Mouse (Mus musculus) forebrain, embryonic 15.5 days (tissue): ENCODE data around the gene Abhd14a. TPM values are rescaled to one million over a fixed set of nuclear protein-coding genes. Genes with fewer than 3 reads are reported as not detected.

Experiments
- ATAC-seq: fragments of 200-750 bp; cut with Nextera tagmentation; replicated peaks from 2 replicates; pipeline ENCODE4 v1.8.0; 2017; ENCODE audit warnings: mild to moderate bottlenecking, moderate TSS enrichment, moderate library complexity
- H3K27ac ChIP-seq: fragments of 300-500 bp; sonication (generic); replicated peaks from 2 replicates; pipeline ENCODE4 v1.5.1; 2015; ENCODE audit warnings: mild to moderate bottlenecking, inconsistent platforms
- H3K27me3 ChIP-seq: fragments of 300-500 bp; sonication (generic); 2 replicates; pipeline ENCODE4 v1.6.1; 2015; ENCODE audit warnings: inconsistent platforms
- H3K36me3 ChIP-seq: fragments of 300-500 bp; sonication (generic); 2 replicates; pipeline ENCODE4 v1.6.1; 2015; ENCODE audit warnings: mild to moderate bottlenecking, inconsistent platforms
- H3K4me1 ChIP-seq: fragments of 300-500 bp; sonication (generic); 2 replicates; pipeline ENCODE4 v1.6.1; 2015; ENCODE audit warnings: inconsistent platforms
- H3K4me2 ChIP-seq: fragments of 300-500 bp; sonication (generic); replicated peaks from 2 replicates; pipeline ENCODE4 v1.6.1; 2015; ENCODE audit warnings: mild to moderate bottlenecking, inconsistent platforms
- H3K4me3 ChIP-seq: fragments of 300-500 bp; sonication (generic); 2 replicates; pipeline ENCODE4 v1.5.1; 2015; ENCODE audit warnings: mild to moderate bottlenecking, inconsistent platforms
- H3K9ac ChIP-seq: fragments of 300-500 bp; sonication (generic); replicated peaks from 2 replicates; pipeline ENCODE4 v1.6.1; 2015; ENCODE audit warnings: mild to moderate bottlenecking, inconsistent platforms
- H3K9me3 ChIP-seq: fragments of 300-500 bp; sonication (generic); 2 replicates; pipeline ENCODE4 v1.6.1; 2016; ENCODE audit warnings: inconsistent platforms
- WGBS: fragments of 180-500 bp; shearing (Covaris S2); methylation state at CpG from one replicate; pipeline ENCODE4 v1.1.7; 2015; ENCODE audit warnings: mixed read lengths; 5-methylcytosine and 5-hydroxymethylcytosine counted together
- polyA plus RNA-seq: library from polyadenylated mRNA; unstranded; fragments of >200 nt; fragmentation: Nextera tagmentation; extraction: Ambion mirVana; gene quantifications from 2 replicates; pipeline ENCODE4 v1.2.1, GENCODE M21; 2015

The Abhd14a gene
- polyA plus RNA-seq, 1 experiment from 2014 or later, result 68.5 TPM

DNA sequence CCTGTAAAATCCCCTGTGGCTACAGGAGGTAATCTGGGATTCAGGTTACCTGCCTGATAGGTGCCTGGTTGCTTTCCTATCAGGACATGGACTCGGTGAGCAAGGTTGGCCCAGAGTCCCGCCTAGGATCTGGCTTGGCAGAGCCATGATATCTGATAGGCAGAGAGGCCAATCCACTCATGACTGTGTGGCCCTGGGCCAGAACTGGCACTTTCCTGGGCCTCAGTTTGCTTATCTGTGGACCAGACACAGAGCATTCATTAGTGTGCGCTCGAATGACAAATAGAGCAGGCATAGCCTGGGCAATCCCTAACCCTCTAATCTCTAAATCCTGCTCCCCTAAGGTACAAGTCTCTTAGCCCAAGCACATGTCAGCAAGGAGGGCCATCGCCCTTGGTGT is 45.3 kb downstream of the Abhd14a start:
- Histone ChIP-seq H3K27ac (no peak overlapping the region), H3K9me3 (no peaks in the 10 kb centered on the region), H3K4me2 (no peak overlapping the region), H3K9ac (no peak overlapping the region), H3K4me1 (peaks cover 4% of the 10 kb centered on the region; the same call in 1 of the 2 replicates), H3K36me3 (no peaks in the 10 kb centered on the region), H3K4me3 (no peak overlapping the region), H3K27me3 (no peaks in the 10 kb centered on the region)
- no peak for ATAC-seq
- 84% methylated on average over 5 of the region's 5 CpGs for WGBS

GRCm38 (mm10) chr9:106399808-106400207 is 47.7 kb downstream of the Abhd14a start:
- peaks cover 6% of the 10 kb centered on the region; the same call in 1 of the 2 replicates for H3K4me1 ChIP-seq
- ATAC-seq, result no peak
- H3K9me3 ChIP-seq, result no peaks in the 10 kb centered on the region
- no peaks in the 10 kb centered on the region for H3K36me3 ChIP-seq
- WGBS, result 79% methylated on average over 3 of the region's 3 CpGs
- H3K27me3 ChIP-seq, result no peaks in the 10 kb centered on the region
- no peak overlapping the region for H3K4me3 ChIP-seq
- no peak overlapping the region for H3K4me2 ChIP-seq
- no peak overlapping the region for H3K9ac ChIP-seq
- no peak overlapping the region for H3K27ac ChIP-seq

DNA sequence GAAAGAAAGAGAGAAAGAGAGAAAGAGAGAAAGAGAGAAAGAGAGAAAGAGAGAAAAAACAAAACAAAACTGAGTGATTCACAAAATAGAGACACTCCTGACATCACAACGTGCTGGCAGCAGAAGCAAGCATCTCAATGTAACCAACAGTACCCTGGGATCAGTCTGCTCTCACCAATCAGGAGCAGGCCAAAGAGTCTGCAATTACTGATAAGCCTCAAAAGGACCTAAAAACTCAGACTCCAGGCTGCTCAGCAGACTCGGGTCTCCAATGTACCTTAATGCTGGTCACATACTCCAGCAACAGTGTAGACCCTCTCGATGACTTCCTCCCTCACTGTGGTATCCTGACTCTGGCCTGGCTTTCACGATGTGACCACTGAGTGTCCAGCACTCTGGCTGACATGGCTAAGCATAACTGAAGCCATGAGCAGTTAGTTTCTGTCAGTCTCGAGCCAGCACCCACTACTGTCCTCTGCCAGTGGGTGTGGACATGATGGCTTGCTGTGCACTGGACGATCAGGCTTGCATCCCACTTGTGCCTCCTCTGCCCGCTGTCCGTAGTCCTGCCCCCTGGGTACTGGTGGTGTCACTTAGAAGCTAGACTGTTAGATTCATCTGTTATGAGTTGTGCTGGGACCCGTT is 48.7 kb downstream of the Abhd14a start:
- 84% methylated on average over 9 of the region's 9 CpGs for WGBS
- Histone ChIP-seq H3K9me3 (no peaks in the 10 kb centered on the region), H3K4me3 (no peak overlapping the region), H3K36me3 (no peaks in the 10 kb centered on the region), H3K27me3 (no peaks in the 10 kb centered on the region), H3K9ac (no peak overlapping the region), H3K27ac (no peak overlapping the region), H3K4me1 (peaks cover 13% of the 10 kb centered on the region; the same call in 1 of the 2 replicates), H3K4me2 (no peak overlapping the region)
- ATAC-seq, result no peak

DNA sequence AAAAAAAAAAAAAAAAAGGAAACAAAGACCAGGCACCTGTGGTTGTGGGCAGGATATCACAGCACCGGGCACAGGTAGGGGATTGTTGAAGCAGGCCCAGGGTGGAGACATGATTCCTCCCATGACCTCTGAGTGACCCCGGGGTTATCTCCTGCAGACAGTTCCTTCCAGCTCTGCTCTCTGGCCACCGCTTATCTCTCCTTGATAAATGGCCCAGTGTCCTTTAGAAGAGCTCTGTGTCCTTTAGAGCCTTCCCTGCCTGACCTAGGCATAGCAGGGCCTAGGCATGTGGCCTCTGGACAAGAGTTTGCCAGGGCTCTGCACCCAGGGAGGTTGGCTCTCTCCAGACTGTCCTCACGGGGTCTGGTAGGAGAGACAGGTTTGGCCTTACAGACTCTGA is 49.7 kb downstream of the Abhd14a start:
- Histone ChIP-seq H3K4me3 (no peak overlapping the region), H3K27ac (no peak overlapping the region), H3K4me1 (peaks cover 17% of the 10 kb centered on the region; the same call in 1 of the 2 replicates), H3K27me3 (no peaks in the 10 kb centered on the region), H3K9ac (no peak overlapping the region), H3K4me2 (no peak overlapping the region), H3K9me3 (no peaks in the 10 kb centered on the region), H3K36me3 (no peaks in the 10 kb centered on the region)
- 89% methylated on average over 4 of the region's 4 CpGs for WGBS
- no peak for ATAC-seq

DNA sequence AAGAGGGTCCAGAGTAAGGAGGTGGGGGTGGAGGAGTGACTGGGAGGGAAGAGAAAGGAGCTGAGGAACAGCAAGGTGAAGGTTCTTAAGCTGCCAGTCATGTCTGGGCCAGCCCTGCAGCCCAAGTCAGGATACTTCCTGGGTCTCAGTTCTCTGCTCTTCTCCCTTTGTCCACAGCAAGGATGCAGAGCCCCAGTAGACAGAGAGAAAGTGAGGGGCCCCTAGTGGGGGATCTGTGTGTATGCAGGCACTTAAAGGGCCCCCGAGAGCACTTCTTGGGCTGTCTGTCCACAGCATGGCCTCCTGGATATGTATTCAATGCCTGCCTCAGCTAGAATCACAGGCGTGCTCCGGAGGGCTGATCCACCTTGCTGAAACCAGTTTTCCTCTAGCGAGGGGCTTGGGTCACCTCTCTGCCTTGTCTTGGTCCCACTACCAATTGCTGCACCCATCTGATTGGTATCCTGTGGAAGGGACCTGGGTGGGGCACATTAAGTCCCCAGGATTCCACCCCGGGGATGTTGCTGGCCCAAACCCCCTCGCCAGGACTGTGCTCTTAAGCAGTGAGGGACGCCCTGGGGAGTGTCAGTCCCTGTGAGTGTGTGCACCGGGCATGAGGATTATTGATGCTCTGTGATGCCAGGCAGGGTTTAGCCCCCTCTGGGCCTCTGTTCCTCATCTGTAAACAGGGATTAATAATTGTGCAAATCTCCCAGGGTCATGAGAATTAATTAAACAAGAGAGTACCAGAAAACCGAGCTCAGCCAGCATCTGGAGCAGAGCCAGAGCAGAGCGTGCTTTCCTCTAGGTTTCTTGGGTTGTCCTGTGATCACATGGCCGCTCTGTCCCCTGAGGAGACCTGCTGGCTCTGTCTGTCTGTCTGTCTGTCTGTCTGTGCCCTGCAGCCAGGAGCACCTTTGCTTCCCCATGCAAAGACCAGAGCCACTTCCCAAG is 52.6 kb downstream of the Abhd14a start:
- no peaks in the 10 kb centered on the region for H3K27me3 ChIP-seq
- H3K4me3 ChIP-seq, result no peak overlapping the region
- H3K9me3 ChIP-seq, result no peaks in the 10 kb centered on the region
- peak; percentile 32; the same call in 1 of the 2 replicates for ATAC-seq
- no peak overlapping the region for H3K9ac ChIP-seq
- WGBS, result 25% methylated on average over 11 of the region's 11 CpGs
- no peaks in the 10 kb centered on the region for H3K36me3 ChIP-seq
- no peak overlapping the region for H3K27ac ChIP-seq
- no peak overlapping the region for H3K4me2 ChIP-seq
- peaks cover 22% of the 10 kb centered on the region; the same call in 1 of the 2 replicates for H3K4me1 ChIP-seq

DNA sequence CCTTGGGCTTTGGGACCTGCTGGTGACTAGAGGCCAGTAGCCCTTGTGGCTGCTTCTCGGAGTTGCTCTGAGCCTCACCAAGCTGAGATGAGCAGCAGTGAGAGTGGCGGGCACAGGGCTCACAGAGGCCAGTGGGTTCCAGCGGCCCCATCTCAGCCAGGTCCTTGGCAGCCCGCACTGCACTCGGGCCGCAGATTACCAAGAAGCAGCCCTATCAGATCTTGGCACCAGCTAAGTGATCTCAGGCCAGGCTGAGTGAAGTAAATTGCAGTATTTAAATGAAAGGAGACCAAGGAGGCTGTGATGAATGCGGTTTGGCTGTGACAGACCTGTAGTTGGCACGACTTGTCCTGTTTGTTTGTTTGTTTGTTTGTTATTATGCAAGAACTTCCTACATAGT is 53.9 kb downstream of the Abhd14a start:
- H3K4me3 ChIP-seq, result no peak overlapping the region
- no peak overlapping the region for H3K9ac ChIP-seq
- H3K36me3 ChIP-seq, result no peaks in the 10 kb centered on the region
- H3K4me1 ChIP-seq, result peaks cover 22% of the 10 kb centered on the region; the same call in 1 of the 2 replicates
- H3K27ac ChIP-seq, result no peak overlapping the region
- no peaks in the 10 kb centered on the region for H3K27me3 ChIP-seq
- no peak for ATAC-seq
- H3K4me2 ChIP-seq, result no peak overlapping the region
- WGBS, result 59% methylated on average over 8 of the region's 8 CpGs
- no peaks in the 10 kb centered on the region for H3K9me3 ChIP-seq

- Histone ChIP-seq H3K27me3 (no peaks in the 10 kb centered on the region), H3K9ac (no peak overlapping the region), H3K36me3 (no peaks in the 10 kb centered on the region), H3K4me1 (peaks cover 22% of the 10 kb centered on the region; the same call in 1 of the 2 replicates), H3K27ac (no peak overlapping the region), H3K4me2 (no peak overlapping the region), H3K9me3 (no peaks in the 10 kb centered on the region), H3K4me3 (no peak overlapping the region)
- ATAC-seq, result no peak; the same call in 1 of the 2 replicates
- WGBS, result 73% methylated on average over 11 of the region's 11 CpGs
Measured at GRCm38 (mm10) chr9:106392828-106393527, 54.5 kb downstream of the Abhd14a start.

Other genes with a start within 250 kb of the Abhd14a start
- gene Ppm1m, start 247.9 kb downstream of the Abhd14a start, polyA plus RNA-seq, result 15.4 and 15.8 TPM in 2 replicates
- 54.8 and 57.3 TPM in 2 replicates for gene Twf2, start 244.6 kb downstream of the Abhd14a start, polyA plus RNA-seq
- not detected in 2 replicates for gene Tlr9, start 225.1 kb downstream of the Abhd14a start, polyA plus RNA-seq
- gene Alas1, start 199.0 kb downstream of the Abhd14a start, polyA plus RNA-seq, result 93.6 and 101 TPM in 2 replicates
- 13.1 and 13.4 TPM in 2 replicates for gene Poc1a, start 166.6 kb downstream of the Abhd14a start, polyA plus RNA-seq
- 9.2 and 10.4 TPM in 2 replicates for gene Dusp7, start 79.0 kb downstream of the Abhd14a start, polyA plus RNA-seq
- gene Rpl29, start 18.2 kb downstream of the Abhd14a start, polyA plus RNA-seq, result 615 and 643 TPM in 2 replicates
- 33.1 and 36.4 TPM in 2 replicates for gene Acy1, start 9.4 kb downstream of the Abhd14a start, polyA plus RNA-seq
- 5.6 and 6.9 TPM in 2 replicates for gene Abhd14b, start 219 bp downstream of the Abhd14a start, polyA plus RNA-seq
- 251 and 266 TPM in 2 replicates for gene Pcbp4, start 5.6 kb upstream of the Abhd14a start, polyA plus RNA-seq
- gene Gpr62, start 18.3 kb upstream of the Abhd14a start, polyA plus RNA-seq, result 0.64 and 0.75 TPM in 2 replicates
- gene Rrp9, start 28.3 kb upstream of the Abhd14a start, polyA plus RNA-seq, result 57.9 and 60.9 TPM in 2 replicates
- gene Parp3, start 29.3 kb upstream of the Abhd14a start, polyA plus RNA-seq, result 0.41 and 0.47 TPM in 2 replicates
- not detected in 2 replicates for gene Iqcf1, start 52.3 kb upstream of the Abhd14a start, polyA plus RNA-seq
- not detected in 2 replicates for gene Iqcf5, start 66.9 kb upstream of the Abhd14a start, polyA plus RNA-seq
- not detected in 2 replicates for gene Iqcf3, start 114.0 kb upstream of the Abhd14a start, polyA plus RNA-seq
- not detected in 2 replicates for gene Iqcf4, start 123.3 kb upstream of the Abhd14a start, polyA plus RNA-seq
- gene Iqcf6, start 178.9 kb upstream of the Abhd14a start, polyA plus RNA-seq, result not detected in 2 replicates
- 9.2 and 9.7 TPM in 2 replicates for gene Grm2, start 208.4 kb upstream of the Abhd14a start, polyA plus RNA-seq
- gene Tex264, start 238.2 kb upstream of the Abhd14a start, polyA plus RNA-seq, result 49.0 and 49.3 TPM in 2 replicates